Mouse (Mus musculus) kidney, postnatal 4 days (tissue): ENCODE measurements around the gene Plcb3.

Experiments
- DNase-seq, 2 experiments: peaks; one replicate each; pipeline ENCODE4 v3.0.0; 2021; ENCODE audit warnings: mixed read lengths in 2 of 2

The Plcb3 gene

GRCm38 (mm10) chr19:6919876-6920740, 56.2 kb downstream of the Plcb3 start:
- DNase-seq = peak; percentile 68 to 80

GRCm38 (mm10) chr19:6919431-6919830, 56.8 kb downstream of the Plcb3 start:
- no peak for DNase-seq

DNA sequence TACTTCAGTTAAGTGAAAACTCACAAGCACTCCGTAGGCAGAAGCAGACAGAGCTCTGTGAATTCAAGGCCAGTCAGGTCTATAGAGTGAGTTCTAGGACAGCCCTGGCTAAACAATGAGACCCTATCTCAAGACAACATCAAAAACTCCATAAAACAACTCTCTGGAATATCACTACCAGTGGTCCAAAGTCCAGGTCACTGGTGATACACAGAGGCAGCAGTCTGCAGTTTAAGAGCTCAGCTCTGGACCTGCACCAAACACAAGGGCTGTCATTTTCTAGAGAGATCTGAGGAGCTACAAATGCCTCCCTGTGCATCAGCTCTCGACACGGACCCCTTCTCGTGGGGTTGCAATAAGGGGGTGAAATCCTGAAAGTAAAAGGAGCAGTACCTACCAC, 57.9 kb downstream of the Plcb3 start:
- no peak for DNase-seq

- DNase-seq = no peak
Observed at GRCm38 (mm10) chr19:6916496-6916895, 59.8 kb downstream of the Plcb3 start.

- no peak for DNase-seq
Observed at GRCm38 (mm10) chr19:6915276-6915675, 61.0 kb downstream of the Plcb3 start.

DNA sequence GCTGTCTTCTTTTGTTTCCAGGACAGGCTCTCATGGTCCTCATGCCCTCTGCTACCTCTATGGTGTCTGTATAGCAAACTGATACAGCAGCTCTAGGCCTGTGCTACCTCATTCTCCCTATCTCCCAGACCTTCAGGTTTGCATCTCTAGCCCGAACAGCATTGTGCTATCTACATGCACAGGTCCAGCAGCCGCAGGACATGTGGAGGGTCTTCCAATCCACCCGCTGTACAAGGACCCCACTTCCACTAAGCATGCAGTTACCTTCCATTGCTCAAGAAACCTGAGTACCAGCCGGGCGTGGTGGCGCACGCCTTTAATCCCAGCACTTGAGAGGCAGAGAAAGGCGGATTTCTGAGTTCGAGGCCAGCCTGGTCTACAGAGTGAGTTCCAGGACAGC, 61.7 kb downstream of the Plcb3 start:
- DNase-seq = no peak

DNA sequence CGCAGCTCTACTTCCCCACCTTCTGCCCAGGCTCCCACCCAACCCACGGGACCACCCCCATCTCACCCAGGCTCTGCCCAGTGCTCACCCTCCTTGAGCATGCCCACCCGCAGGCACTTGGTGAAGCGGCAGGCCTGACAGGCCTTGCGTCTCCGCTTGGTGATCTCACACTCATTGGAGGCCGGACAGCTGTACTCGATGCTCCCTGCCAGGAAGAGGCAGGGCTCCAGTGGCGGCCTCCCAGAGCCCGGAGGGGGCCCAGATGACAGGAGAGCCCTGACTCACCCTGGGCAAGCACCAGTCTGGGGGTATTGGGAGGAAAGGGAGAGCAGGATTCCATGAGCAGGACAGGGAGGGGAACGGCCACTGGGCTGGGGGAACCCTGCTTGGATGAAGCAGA, 62.3 kb downstream of the Plcb3 start:
- no peak for DNase-seq

- DNase-seq = no peak
Observed at GRCm38 (mm10) chr19:6913036-6913435, 63.2 kb downstream of the Plcb3 start.

GRCm38 (mm10) chr19:6912205-6912970, 63.9 kb downstream of the Plcb3 start:
- DNase-seq = no peak

GRCm38 (mm10) chr19:6911101-6912074, 64.9 kb downstream of the Plcb3 start:
- no peak for DNase-seq

DNA sequence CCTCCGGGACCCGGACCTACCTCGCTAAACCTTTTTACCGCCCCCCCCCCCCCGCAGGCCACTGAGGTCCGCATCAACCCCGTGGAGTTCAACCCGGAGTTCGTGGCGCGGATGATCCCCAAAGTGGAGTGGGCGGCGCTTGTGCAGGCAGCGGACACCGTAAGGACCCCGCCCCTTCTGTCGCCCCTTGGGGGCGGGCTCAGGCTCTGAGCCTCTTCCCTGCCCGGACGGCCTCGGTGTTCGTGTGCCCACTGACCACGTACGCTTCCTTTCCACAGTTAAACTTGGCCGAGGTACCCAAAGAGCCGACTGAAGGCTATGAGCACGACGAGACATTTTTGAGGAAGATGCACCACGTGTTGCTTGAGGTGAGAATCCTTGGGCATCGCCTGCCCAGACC, 66.0 kb downstream of the Plcb3 start:
- DNase-seq = peak; percentile 69 to 82

- DNase-seq = peak; percentile 93 to 97
Observed at GRCm38 (mm10) chr19:6909507-6910289, 66.6 kb downstream of the Plcb3 start, which contains the start of the genes Trmt112 and Prdx5. Trmt112 (plus strand) TSS chr19:6909698. Prdx5 (minus strand) TSS chr19:6910106.

DNA sequence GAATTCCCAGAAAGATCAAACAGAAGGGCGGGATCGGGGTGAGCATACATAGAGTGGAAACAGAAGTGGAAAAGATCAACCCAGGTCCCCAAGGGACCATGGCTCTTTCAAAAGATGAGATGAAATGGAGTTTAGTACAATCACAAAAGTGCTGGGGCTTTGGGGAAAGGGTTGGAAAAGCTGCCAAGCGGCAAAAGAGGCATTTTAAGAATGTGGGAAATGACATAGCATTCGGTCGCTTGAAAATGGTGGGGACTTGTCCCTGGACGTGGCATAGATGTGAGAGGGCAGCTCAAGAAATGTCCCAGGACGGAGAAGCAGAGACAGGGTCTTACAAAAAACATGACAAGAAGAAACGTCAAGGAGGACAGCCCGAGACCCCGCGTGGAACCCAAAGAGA, 67.2 kb downstream of the Plcb3 start:
- DNase-seq = peak in 1 of 2 experiments; percentile 42

DNA sequence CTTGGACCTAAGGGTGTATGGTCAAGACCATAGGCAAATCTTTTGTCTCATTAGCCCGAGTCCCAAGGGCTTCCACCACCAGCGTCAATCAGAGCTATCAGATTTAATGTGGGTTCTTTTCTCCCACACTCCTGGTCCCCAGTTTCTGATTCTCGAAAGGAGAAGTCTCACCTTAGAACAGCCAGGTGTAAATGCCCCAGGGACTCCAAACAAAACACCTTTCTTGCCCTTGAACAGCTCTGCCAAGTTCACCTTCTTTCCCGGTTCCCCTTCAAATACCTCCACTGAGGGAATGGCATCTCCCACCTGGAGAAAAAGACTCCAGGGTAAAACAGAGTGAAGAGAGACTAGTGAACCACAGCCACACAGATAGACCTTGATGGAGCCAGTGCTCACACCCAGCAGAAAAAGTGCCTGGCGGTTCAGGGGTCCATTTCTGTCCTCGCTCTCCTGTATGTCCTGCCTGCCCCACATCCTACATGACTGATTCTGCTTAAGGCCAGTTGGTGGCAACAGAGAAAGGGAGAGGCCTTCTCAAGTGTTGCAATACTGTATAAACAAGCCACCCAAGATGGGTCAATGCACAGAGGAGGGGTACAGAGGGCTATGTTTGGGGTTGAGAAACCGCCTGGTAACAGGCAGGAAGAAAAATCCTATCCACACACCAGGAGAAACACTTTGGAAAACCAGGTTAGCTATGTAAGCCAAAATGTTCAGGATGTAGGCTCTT, 68.3 kb downstream of the Plcb3 start:
- DNase-seq = no peak

DNA sequence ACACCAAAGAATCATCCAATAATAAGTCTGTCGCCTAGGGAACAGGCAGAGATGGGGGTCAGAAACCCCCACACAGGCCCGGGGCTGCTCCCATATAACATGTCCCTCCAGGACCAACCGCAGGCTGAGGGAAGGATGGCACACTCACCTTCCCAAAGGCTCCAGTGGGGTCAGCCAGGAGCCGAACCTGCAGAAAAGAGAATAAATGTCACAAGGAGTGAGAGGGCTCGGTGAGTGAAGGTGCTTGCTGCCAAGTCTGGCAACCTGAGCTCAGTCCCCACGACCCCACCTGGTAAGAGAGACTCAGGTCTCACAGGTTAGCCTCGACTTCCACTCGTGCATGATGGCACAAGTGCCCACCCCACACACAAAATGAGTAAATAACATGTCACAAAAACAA, 69.2 kb downstream of the Plcb3 start:
- no peak for DNase-seq

DNA sequence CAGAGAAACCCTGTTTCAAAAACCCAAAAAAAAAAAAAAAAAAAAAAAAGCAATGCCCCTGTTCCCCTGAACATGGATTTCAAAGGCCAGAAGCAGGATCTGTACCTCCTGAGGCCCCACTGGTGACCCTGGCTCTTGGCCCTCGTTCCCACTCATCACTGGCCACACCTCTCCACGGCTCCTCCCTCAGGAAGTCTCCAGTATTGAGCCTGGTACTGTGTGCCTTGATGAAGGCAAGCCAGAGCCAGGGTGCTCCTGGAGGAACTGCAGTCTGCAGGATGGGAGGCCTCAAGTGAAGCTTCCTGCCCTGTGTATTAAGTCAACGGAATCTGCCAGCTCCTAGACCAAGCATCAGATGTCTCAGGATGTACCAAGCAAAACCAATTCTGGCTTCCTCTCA, 70.1 kb downstream of the Plcb3 start:
- no peak for DNase-seq

DNA sequence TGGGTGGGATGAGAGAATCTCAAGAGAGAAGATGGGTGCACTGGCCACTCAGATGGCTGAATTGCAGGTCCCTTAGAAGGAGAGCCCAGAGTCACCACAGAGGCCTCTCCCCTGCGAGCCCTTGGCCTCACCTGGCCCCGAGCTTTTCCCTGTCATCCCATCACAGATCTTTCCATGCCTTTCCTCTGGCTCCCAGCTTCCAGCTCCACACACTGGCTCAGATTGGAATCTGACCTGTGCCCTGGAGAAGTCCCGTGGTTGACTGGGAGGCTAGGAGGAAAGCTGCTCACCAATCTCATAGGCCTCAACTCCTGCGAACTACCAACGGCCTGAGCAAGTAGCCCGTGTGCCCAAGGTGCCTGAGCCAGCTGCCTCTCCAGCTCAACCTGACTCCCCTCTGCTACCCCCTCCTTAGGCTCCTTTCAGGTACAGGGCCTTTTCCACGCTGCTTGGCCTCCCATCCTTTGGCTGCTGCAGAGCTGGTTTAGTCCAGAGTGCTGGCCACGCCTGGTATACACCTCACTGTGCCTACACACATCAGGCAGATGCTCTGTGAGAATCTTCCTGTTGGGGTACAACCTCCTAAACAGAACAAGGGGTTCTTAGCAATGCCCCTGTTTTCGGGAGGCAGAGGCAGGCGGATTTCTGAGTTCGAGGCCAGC, 70.6 kb downstream of the Plcb3 start:
- DNase-seq = no peak

DNA sequence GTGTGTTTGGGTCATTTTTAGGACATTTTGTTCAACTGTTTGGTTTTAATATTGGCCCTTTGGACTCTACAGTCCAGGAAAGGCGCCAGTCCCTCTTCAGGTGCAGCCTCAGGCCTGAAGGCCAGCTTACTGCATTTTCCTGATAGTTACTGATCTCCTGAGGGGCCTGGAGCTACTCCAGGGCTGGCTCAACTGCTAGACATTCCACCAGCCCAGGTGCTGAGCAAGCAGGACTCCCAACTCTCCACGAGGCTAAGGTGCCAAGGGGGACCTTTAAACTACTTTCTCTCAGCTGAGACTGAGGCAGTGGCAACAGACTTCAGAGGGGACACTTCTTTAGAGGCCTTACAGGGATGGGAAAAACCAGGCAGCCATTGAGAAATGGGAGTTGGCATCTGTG, 71.4 kb downstream of the Plcb3 start:
- peak in 1 of 2 experiments; percentile 53 for DNase-seq

GRCm38 (mm10) chr19:6903031-6903430, 73.2 kb downstream of the Plcb3 start:
- DNase-seq = no peak
